Mouse (Mus musculus) brain, embryonic 14.5 days (tissue): ENCODE results near the gene Rnf111. TPM values are rescaled to one million over a fixed set of nuclear protein-coding genes. Genes with fewer than 3 reads are reported as not detected.
A peak's percentile ranks its signal among the peaks of the same experiment; 100 is the strongest.
"Not testable (repeated sequence)": the region's sequence is repeated elsewhere in the genome, so short reads cannot be mapped to it uniquely, and the experiment has no call there.

Source experiments
- DNase-seq: peaks from one replicate; pipeline ENCODE4 v3.0.0-alpha.2; 2011; ENCODE audit warnings: low read depth
- CTCF ChIP-seq: fragments of 200-500 bp; IDR thresholded peaks from 2 replicates; pipeline ENCODE4 v1.5.1; 2012; ENCODE audit warnings: inconsistent platforms, mild to moderate bottlenecking, moderate library complexity, borderline replicate concordance; ENCODE audit not compliant: insufficient read depth, insufficient read length; ENCODE audit errors: extremely low read depth
- POLR2A ChIP-seq: fragments of 200-500 bp; IDR thresholded peaks from 2 replicates; pipeline ENCODE4 v1.6.1; 2012; ENCODE audit warnings: mild to moderate bottlenecking, inconsistent platforms, borderline replicate concordance; ENCODE audit not compliant: poor library complexity, insufficient read depth, insufficient read length, severe bottlenecking; ENCODE audit errors: extremely low read depth
- polyA plus RNA-seq: library from polyadenylated mRNA; depleted of rRNA; stranded (reverse); fragments of >200 nt; gene quantifications from 2 replicates; pipeline ENCODE4 v1.2.3, GENCODE M21; 2012; rRNA removed

Gene Rnf111
- polyA plus RNA-seq = 55.2 and 57.9 TPM in 2 replicates

DNA sequence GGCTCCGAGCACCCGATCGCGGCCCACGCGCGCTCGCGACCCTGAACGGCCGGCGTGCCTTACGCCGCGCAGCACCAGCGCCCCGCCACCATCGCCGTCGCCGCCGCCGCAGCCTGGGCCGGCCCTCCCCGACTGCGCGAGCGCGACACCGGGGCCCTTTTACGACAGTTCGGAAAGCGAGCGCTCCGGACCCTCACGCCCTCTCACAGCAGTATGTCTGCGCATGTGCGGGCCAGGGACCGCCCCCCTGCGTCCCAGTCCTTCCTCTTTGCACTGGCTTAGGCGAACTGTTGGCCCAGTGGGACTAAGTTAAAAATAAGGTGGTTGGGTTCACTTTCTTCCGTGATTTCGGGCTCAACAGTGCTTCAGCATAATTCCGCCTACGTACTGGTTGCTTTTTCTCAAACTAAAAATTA lies at the start of gene Rnf111:
Rnf111 (minus strand) TSS at position 100 of the 416 bp plus-strand sequence.
- TF ChIP-seq POLR2A = peak; percentile 98
- TF ChIP-seq CTCF = no peak

DNA sequence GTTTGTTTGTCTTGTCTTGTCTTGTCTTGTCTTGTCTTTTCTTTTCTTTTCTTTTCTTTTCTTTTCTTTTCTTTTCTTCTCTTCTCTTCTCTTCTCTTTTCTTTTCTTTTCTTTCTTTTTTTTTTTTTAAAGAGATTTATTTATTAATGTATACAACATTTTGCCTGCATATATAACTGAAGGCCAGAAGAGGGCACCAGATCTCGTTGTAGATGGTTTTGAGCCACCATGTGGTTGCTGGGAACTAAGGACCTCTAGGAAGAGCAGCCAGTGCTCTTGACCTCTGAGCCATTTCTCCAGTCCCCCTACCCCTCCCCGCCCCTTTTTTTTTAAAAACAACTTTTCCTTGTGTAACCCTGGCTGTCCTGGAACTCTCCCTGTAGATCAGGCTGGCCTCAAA lies 48.7 kb upstream of the Rnf111 start:
- not testable (repeated sequence) for DNase-seq

More for the DNA sequence above, at the start of gene Rnf111:
- peak; percentile 98 for DNase-seq

DNA sequence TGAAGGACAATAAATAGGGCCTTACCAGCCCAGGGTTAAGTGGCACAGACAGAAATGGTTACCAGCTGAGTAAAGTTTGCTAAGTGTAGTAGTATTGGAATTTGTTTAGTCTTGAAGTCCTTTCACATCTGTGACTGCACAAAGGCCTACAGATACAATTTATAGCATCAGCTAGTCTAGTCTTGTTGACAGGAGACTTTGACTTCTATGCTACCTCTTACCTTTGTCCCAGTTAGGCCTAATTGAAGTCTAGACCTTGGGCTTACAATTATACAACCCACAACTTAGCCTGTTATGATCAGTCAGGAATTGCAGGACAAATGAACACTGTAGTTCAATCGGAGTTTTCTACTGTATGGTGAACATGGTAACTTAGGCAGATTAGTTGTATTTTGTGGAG lies 48.0 kb upstream of the Rnf111 start:
- no peak for TF ChIP-seq CTCF
- TF ChIP-seq POLR2A = no peak

DNA sequence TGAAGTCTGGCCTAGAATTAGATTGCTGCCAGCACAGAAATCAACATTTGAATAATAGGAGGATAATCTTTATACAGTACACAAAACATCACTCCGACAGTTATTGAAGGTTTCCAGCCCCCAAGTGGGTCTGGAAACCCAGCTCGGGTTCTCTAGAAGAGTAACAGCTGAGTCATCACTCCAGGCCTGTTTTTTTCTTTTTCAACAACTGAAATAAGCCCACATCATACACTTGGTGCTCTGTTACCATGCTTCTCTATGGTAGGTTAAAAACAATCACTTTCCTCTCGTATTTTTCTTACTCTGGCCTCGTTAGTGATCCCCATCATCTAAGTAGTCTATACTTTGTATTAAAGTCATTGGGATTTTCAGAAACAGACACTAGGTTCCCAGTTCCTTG lies 44.8 kb upstream of the Rnf111 start:
- TF ChIP-seq CTCF = no peak
- TF ChIP-seq POLR2A = no peak
- DNase-seq = no peak

More for the DNA sequence above, 48.0 kb upstream of the Rnf111 start:
- no peak for DNase-seq

DNA sequence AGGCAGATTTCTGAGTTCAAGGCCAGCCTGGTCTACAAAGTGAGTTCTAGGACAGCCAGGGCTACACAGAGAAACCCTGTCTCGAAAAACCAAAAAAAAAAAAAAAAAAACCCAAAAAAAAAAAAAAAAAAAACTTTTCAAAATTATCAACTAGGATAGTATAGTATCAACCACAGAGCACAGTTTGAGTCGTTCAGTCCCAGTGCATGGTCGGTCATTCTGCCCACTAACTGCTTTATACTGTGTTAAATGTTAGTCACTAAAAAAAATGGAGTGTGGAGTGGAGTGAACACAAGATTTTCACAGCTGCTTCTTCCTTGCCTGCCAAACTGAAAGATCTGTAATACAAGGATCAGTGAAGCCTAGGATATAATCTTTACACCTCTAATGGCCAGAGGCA lies 43.1 kb upstream of the Rnf111 start:
- not testable (repeated sequence) for DNase-seq

DNA sequence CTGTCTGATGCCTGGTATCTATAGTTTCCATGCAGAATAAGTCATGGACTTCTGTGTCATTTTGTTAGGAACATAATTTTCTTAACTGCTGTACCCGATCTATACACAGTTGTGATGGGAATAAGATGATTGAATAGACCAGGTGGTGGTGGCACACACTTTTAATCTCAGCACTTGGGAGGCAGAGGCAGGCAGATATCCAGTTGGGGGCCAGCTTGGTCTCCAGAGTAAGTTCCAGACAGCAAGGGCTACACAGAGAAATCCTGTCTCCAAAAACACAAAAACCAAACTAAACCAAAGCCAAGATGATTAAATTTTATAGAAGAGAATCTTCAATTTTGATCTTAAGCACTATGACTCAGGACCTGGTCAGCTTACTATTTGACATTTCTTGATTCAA lies 41.3 kb upstream of the Rnf111 start:
- no peak for DNase-seq
- TF ChIP-seq POLR2A = no peak
- TF ChIP-seq CTCF = no peak

DNA sequence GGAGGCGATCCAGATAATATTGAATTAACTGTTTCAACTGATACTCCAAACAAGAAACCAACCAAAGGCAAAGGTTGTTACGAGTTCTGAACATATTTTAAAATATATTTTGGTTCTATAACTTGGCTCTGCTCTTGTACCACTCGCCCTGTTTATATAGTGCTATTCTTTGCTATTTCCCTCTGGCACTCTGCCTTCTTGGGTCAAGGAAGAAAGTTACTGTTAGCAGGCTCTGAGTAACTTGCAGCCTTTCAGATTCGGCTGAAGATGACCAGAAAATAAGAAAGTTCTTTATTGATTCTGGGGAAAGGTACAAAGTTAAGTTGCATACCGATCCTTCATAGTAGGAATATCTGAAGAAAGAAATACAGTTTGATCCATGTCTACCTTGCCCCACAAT lies 40.5 kb upstream of the Rnf111 start:
- no peak for DNase-seq

DNA sequence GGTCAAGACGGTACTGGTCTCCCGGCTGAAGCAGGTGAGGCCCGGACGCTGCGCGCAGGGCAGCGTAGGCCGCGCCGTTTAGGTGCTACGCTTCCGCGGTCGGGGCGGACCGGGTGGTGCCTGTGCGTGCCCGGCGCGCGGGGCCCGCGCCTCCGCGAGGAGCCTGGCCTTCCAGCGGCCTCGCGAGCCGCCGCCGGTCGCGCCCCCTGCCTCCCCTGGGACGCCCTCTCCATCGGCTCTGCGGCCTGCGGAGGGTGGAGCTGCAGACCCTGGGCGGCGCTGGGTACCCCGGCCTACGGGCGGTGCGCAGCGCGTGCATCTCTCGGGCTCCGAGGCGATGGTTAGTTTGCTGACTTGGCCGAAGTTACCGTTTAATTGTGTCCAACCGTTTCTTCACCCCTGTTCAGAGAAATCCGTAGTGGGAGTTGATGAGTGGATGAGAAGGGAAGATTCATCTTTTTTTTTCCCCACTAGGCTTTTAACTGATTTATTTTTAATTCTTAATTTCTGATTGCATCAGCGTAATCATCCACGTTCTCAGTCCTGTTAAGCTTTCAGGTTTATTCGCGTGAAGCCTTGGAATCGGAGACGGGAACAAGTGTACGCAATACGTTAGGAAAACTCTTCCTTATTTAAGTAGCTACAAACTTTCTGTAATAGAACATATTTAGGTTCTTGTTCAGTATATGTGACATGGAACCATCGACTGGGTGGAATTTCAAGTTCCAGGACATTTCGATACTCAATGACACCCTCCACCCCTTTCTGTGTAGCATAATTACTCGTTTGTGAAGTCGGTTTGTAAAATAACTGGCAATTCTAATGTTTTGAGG lies 39.7 kb upstream of the Rnf111 start:
- TF ChIP-seq POLR2A = no peak
- TF ChIP-seq CTCF = no peak
- peak; percentile 71 for DNase-seq

More for the DNA sequence above, 40.5 kb upstream of the Rnf111 start:
- no peak for TF ChIP-seq CTCF

DNA sequence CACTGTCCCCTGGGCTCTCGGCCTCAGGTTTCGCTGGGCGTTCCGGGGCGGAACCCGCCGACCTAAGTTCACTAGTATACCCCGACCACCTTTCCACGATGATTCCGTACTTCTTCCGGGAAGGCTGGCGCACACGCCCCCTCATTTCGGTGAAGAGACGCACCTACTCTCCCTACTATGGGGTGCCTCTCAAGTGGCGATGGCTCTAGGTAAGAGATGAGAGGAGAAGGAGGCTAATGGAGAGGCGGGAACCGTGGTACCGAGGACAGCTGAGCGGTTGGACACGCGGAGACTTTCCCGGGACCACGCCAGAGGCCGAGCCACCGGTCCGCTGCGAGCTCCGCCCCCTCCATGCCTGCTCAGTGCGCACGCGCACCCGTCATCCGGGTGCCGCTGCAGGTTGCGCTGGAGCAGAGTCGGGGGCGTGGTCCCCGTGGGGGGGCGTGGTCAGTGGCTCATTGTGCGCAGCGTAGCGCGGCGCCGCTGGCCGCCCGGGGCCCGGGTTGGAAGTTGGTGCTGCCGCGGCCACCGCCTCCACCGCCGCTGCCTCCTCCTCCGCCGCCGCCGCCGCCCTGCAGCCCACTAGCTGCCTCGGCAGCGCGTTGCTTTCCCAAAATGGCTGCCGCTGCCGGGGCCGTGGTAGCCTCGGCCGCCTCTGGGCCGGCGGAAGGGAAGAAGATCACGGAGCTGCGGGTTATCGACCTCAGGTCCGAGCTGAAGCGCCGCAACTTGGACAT lies 38.9 kb upstream of the Rnf111 start, which contains the start of gene Sltm:
Sltm (plus strand) TSS at position 450 of the 737 bp plus-strand sequence.
- peak; percentile 99 for DNase-seq
- TF ChIP-seq POLR2A (peak; percentile 93), CTCF (no peak)

DNA sequence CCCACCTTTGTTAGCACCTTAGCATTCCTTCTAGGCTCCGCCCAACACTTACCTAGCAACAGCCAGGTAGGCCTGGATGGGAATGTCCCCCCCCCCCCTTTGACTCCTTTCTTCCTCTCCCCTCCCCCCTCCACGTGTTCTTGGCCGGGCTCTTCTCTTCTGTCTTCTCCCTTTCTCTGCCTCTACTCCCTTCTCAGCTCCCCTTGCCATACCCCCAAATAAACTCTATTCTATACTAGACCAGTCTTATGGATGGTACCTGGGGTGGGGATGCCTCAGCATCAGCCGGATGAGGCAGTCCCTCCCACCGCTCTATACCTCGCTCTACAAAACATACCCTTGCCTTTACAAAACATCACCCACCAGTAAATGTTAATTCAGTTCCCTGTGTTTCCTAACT lies 38.1 kb upstream of the Rnf111 start:
- TF ChIP-seq CTCF (no peak), POLR2A (no peak)
- DNase-seq = peak; percentile 5

DNA sequence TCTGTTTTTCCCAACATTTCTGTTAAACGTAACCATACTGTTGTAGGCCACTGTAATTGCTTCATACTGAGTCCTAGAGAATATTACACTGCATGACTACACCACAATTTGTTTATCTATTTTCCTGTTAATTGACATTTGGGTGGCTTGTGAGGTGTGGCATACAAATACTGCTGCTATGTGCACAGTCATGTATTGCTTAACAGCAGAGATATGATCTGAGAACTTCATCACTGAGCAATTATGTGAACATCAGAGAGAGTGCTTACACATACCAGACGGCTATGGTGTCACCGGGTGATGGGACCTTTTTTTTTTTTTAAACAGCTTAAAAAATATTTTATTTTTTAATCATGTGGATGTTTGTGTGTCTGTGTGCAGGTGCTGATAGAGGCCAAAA lies 29.8 kb upstream of the Rnf111 start:
- no peak for TF ChIP-seq POLR2A
- no peak for TF ChIP-seq CTCF
- DNase-seq = no peak

DNA sequence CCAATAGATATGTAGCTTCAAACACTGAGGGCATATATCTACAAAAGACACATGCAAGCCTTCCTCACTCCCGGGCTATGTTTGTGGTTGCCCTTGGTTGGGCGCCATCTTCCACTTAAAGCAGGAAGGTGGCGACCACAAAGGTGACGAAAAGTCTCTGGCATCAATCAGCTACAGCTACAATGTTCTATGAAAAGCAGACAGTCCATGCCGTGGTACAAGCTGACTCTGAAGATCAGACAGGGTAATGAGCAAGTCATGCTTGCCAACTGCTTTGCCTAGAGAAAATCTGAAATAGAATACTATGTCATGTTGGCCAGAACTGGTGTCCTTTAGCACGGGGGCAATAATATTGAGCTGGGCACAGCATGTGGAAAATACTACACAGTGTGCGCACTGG lies 20.8 kb upstream of the Rnf111 start:
- TF ChIP-seq CTCF (no peak), POLR2A (no peak)
- no peak for DNase-seq
